Mouse (Mus musculus): ENCODE results near the gene Eva1b. TPM values are rescaled to one million over a fixed set of nuclear protein-coding genes. Genes with fewer than 3 reads are reported as not detected.

Gene Eva1b
- polyA plus RNA-seq, 1 experiment, result 50.8 TPM

GRCm38 (mm10) chr4:126120052-126120451, 27.5 kb upstream of the Eva1b start:
- no peak for DNase-seq (ENCODE audit: low read depth)

- DNase-seq (ENCODE audit: low read depth), result no peak
Observed at GRCm38 (mm10) chr4:126120506-126120905, 27.0 kb upstream of the Eva1b start.

GRCm38 (mm10) chr4:126123309-126124040, 24.1 kb upstream of the Eva1b start:
- DNase-seq (ENCODE audit: low read depth), result no peak

- DNase-seq (ENCODE audit: low read depth), result no peak
Observed at GRCm38 (mm10) chr4:126130502-126130901, 17.0 kb upstream of the Eva1b start.

GRCm38 (mm10) chr4:126131290-126132121, 16.0 kb upstream of the Eva1b start:
- no peak for DNase-seq (ENCODE audit: low read depth)

GRCm38 (mm10) chr4:126132636-126133264, 14.8 kb upstream of the Eva1b start:
- no peak for DNase-seq (ENCODE audit: low read depth)

GRCm38 (mm10) chr4:126134236-126134635, 13.3 kb upstream of the Eva1b start:
- no peak for DNase-seq (ENCODE audit: low read depth)

GRCm38 (mm10) chr4:126134639-126135038, 12.9 kb upstream of the Eva1b start:
- no peak for DNase-seq (ENCODE audit: low read depth)

- no peak for DNase-seq (ENCODE audit: low read depth)
Observed at GRCm38 (mm10) chr4:126137773-126138172, 9.8 kb upstream of the Eva1b start.

GRCm38 (mm10) chr4:126141021-126141420, 6.5 kb upstream of the Eva1b start:
- no peak for DNase-seq (ENCODE audit: low read depth)

- no peak for DNase-seq (ENCODE audit: low read depth)
Observed at GRCm38 (mm10) chr4:126145396-126145795, 2.1 kb upstream of the Eva1b start.

- DNase-seq (ENCODE audit: low read depth), result no peak
Observed at GRCm38 (mm10) chr4:126146974-126147532, 491 bp upstream of the Eva1b start.

- DNase-seq (ENCODE audit: low read depth), result no peak
Observed at GRCm38 (mm10) chr4:126148161-126148961, 817 bp downstream of the Eva1b start.

GRCm38 (mm10) chr4:126149041-126149676, 1.6 kb downstream of the Eva1b start:
- DNase-seq (ENCODE audit: low read depth), result no peak

- no peak for DNase-seq (ENCODE audit: low read depth)
Observed at GRCm38 (mm10) chr4:126149798-126150197, 2.3 kb downstream of the Eva1b start.

GRCm38 (mm10) chr4:126150297-126150948, 2.9 kb downstream of the Eva1b start:
- no peak for DNase-seq (ENCODE audit: low read depth)

- no peak for DNase-seq (ENCODE audit: low read depth)
Observed at GRCm38 (mm10) chr4:126150949-126151320, 3.4 kb downstream of the Eva1b start.

- no peak for DNase-seq (ENCODE audit: low read depth)
Observed at GRCm38 (mm10) chr4:126151701-126152440, 4.3 kb downstream of the Eva1b start.

- DNase-seq (ENCODE audit: low read depth), result no peak
Observed at GRCm38 (mm10) chr4:126152864-126153263, 5.3 kb downstream of the Eva1b start.

GRCm38 (mm10) chr4:126155183-126155582, 7.6 kb downstream of the Eva1b start:
- no peak for DNase-seq (ENCODE audit: low read depth)

All from gonadal fat pad, adult 2 months (tissue).